Mouse (Mus musculus) gastrocnemius, postnatal 14 days (tissue): Measurements from ENCODE around the gene Als2cr12. TPM values are rescaled to one million over a fixed set of nuclear protein-coding genes. Genes with fewer than 3 reads are reported as not detected.
"Not testable (repeated sequence)": the region's sequence is repeated elsewhere in the genome, so short reads cannot be mapped to it uniquely, and the experiment has no call there.

Source experiments
- DNase-seq: peaks from one replicate; pipeline ENCODE4 v3.0.0; 2021; ENCODE audit warnings: mixed read lengths
- intact Hi-C: fragments of 180-260 bp; cut with DNase I; formaldehyde crosslinking; loops from one replicate; pipeline ENCODE4 v1.15.1; 2025; ENCODE audit warnings: low total_unique reads
- total RNA-seq, 2 experiments: library from RNA; stranded (reverse); gene quantifications; 2 replicates each; pipeline ENCODE4 v1.2.3; 2021

Gene Als2cr12
- total RNA-seq, 2 experiments from 2014 or later = not detected

- intact Hi-C loops = no loop called here
- DNase-seq = no peak
Observed at GRCm38 (mm10) chr1:58621251-58621650, 74.5 kb downstream of the Als2cr12 start.

DNA sequence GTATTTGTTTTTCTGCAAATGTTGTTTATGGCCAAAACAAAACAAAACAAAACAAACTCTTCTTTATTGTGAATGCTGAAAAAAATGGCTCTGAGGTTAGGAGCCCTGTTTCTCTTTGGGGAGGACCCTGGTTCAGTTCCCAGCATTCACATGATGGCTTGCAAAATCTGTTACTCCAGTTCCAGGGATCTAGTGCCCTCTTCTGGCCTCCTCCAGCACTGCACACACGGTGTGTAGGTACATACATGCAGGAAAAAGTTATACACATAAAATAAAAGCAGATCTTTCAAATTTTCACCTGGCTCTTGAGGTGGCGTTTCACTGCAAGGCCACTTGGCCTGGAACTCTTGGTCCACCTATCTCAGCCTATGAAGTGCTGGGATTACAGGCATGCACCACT, 77.0 kb downstream of the Als2cr12 start:
- no peak for DNase-seq
- intact Hi-C loops = no loop called here

- intact Hi-C loops = no loop called here
- no peak for DNase-seq
Observed at GRCm38 (mm10) chr1:58617978-58618668, 77.7 kb downstream of the Als2cr12 start.

DNA sequence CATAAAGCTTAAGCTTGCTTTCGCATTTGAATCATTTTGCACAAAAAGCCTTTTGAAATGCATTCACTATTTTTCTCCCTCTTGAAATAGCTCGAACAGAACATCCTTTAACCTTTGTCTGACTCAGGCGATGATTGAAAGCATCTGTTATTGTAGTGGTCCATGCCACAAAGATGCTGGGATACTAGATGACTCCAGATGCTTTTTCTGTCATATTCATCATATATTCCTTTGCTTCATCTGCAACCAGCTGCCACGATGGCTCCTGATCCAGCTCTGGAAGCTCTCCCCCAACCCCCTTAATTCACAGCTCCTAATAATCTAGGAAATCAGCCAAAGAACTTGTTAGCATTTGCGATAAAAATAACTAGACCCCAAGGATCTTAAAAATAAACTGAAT, 78.7 kb downstream of the Als2cr12 start:
- DNase-seq = no peak

DNA sequence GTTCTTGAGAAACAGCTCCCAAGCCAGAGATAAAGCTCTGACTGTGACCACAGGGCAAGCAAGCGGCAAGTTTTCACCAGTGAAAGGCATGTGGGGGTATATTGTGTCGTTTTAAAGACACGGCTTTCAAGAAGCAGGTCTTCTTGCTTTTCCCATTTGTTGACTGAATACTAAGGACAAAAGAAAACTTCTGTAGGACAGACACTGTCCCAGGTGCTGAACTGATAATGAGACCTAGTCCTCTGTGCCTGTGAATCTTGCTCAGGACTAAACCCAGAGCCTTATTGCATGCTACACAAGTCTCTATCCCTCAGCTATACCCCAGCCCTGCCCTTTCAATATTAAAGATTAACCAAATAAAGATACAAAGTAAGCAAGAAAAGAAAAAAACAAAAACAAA, 79.6 kb downstream of the Als2cr12 start:
- intact Hi-C loops = no loop called here

More for the DNA sequence above, 78.7 kb downstream of the Als2cr12 start:
- intact Hi-C loops = no loop called here

DNA sequence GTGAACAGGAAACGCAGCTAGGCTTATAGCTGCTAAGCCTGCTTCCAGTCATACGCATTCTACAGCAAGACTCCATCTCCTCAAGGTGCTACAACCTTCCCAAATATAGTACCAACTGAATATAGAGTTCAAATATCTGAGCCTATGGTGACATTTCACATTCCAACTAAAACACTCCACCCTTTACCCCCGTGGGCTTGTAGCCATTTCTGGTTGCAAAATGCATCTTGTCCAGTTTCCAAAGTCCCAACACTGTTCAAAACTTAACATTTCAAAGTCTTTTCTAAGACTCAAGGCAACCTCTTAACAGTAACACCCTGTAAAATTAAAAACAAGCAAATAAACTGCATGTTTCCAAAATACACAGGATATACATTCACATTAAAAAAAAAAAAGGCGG, 80.6 kb downstream of the Als2cr12 start:
- no peak for DNase-seq
- intact Hi-C loops = no loop called here

More for the DNA sequence above, 79.6 kb downstream of the Als2cr12 start:
- DNase-seq = no peak

DNA sequence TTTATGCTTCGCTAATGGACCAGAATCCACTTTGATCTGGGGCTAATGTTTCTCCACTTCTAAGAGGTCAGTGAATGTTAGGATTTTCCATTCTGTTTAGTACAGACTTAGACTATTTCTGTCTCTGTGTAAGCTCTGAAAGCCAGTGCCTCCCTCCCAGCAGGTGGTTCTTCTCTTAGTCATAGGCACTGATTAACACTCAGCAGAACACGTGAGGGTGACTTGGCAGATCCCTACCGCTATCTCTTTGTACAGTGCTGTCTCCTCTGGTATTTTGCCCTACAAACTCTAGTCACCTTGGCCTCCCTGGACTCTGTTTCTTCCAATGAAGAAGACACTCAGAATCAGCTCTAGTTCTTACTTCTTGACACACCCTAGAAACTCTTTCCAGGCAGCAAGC, 81.4 kb downstream of the Als2cr12 start:
- DNase-seq = no peak

GRCm38 (mm10) chr1:58613786-58614185, 82.0 kb downstream of the Als2cr12 start:
- no peak for DNase-seq
- intact Hi-C loops = no loop called here

More for the DNA sequence above, 81.4 kb downstream of the Als2cr12 start:
- intact Hi-C loops = no loop called here

DNA sequence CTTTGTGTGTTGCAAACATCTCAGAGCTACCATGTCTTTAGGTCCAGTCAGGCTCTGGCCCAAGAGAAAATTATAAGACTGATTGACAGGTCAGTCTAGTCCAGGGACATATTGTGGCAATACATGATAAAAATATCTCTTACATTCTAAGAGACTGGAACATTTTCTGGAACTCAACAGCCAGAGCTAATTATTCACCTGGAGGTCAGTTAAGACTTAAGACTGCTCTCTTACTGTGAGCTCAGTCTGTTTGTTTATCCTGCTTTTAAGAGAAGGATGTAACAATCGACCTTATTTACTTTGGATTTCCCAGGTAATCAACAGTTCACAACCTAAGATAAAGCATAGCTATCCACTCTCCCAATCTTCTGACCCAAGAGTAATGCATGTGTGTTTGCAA, 85.2 kb downstream of the Als2cr12 start:
- DNase-seq = no peak
- intact Hi-C loops = no loop called here

DNA sequence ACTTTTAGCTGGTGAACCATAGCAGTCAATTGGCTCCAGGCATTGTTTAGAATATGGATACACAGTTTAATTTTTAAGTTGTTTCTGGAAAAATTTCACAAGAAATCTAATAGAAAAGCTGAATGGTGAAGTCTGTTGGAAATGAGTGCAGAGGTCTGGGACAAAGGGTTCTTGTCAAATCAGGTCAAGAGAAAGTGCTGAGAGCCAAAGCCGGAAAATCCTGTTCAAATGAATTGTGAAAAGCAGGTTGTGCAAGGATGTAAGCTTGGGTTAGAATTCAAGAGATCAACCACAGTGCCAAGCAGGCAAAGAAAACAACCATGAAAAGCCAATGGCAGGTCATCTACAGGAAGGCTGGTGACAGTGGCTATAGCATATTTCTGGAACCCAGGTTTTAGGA, 85.6 kb downstream of the Als2cr12 start:
- intact Hi-C loops = no loop called here
- no peak for DNase-seq

- intact Hi-C loops, DNase-seq: not testable (repeated sequence)
Observed at GRCm38 (mm10) chr1:58609591-58609990, 86.2 kb downstream of the Als2cr12 start.

DNA sequence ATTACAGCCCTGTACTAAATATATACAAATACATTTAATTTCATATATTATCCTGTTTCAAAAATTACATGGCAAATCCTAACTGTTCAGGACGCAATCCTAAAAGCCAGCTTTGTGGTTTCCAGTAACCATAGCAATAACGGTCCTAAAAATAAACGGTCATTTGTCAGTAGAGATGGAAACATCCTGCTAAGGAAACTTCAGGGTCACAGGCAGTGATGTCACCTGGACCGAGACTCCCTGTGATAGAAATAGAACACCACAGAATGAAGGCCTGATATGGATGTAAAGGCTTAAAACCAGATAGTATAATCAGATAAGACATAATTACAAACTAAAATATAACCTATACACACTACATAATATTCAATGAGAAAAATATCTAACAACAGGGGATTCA, 92.1 kb downstream of the Als2cr12 start:
- DNase-seq = no peak
- intact Hi-C loops = no loop called here

GRCm38 (mm10) chr1:58602681-58603080, 93.1 kb downstream of the Als2cr12 start:
- no peak for DNase-seq

More at GRCm38 (mm10) chr1:58602681-58603080, 93.1 kb downstream of the Als2cr12 start:
- intact Hi-C loops = no loop called here

Other genes starting within 250 kb of the Als2cr12 start
- 10 to 100 TPM in 1 of 2 experiments, 1 to 10 TPM in 1; 9.8 to 11.1 TPM for gene Orc2, start 190.9 kb downstream of the Als2cr12 start, total RNA-seq
- 1 to 10 TPM; 5.9 to 7.8 TPM for gene Fam126b, start 109.7 kb downstream of the Als2cr12 start, total RNA-seq
- 100 to 1,000 TPM; 166 to 184 TPM for gene Ndufb3, start 109.6 kb downstream of the Als2cr12 start, total RNA-seq
- gene Cflar, start 15.5 kb upstream of the Als2cr12 start, total RNA-seq = 10 to 100 TPM; 32.9 to 43.5 TPM
- 1 to 10 TPM; 6.6 to 8.0 TPM for gene Casp8, start 99.4 kb upstream of the Als2cr12 start, total RNA-seq